Mouse (Mus musculus) embryonic facial prominence, embryonic 13.5 days (tissue): ENCODE measurements around the gene Batf3. TPM values are rescaled to one million over a fixed set of nuclear protein-coding genes. Genes with fewer than 3 reads are reported as not detected.
A peak's percentile ranks its signal among the peaks of the same experiment; 100 is the strongest.

ENCODE experiments used
- ATAC-seq: fragments of 200-750 bp; cut with Nextera tagmentation; 2 replicates; pipeline ENCODE4 v1.8.0; 2017; ENCODE audit warnings: low read depth; ENCODE audit not compliant: insufficient number of reproducible peaks, insufficient read depth, low FRiP score, low TSS enrichment
- H3K27ac ChIP-seq: fragments of 300-500 bp; sonication (generic); 2 replicates; pipeline ENCODE4 v1.5.1; 2015; ENCODE audit warnings: moderate library complexity, mild to moderate bottlenecking, inconsistent platforms
- H3K27me3 ChIP-seq: fragments of 300-500 bp; sonication (generic); 2 replicates; pipeline ENCODE4 v1.6.1; 2015; ENCODE audit warnings: mild to moderate bottlenecking, inconsistent platforms
- H3K36me3 ChIP-seq: fragments of 300-500 bp; sonication (generic); 2 replicates; pipeline ENCODE4 v1.6.1; 2015; ENCODE audit warnings: mild to moderate bottlenecking, inconsistent platforms
- H3K4me1 ChIP-seq: fragments of 300-500 bp; sonication (generic); 2 replicates; pipeline ENCODE4 v1.6.1; 2015; ENCODE audit warnings: inconsistent platforms
- H3K4me2 ChIP-seq: fragments of 300-500 bp; sonication (generic); 2 replicates; pipeline ENCODE4 v1.6.1; 2015; ENCODE audit warnings: moderate library complexity, mild to moderate bottlenecking, inconsistent platforms
- H3K4me3 ChIP-seq: fragments of 300-500 bp; sonication (generic); 2 replicates; pipeline ENCODE4 v1.5.1; 2015; ENCODE audit warnings: mild to moderate bottlenecking, inconsistent platforms
- H3K9ac ChIP-seq: fragments of 300-500 bp; sonication (generic); 2 replicates; pipeline ENCODE4 v1.6.1; 2015; ENCODE audit warnings: mild to moderate bottlenecking, inconsistent platforms
- H3K9me3 ChIP-seq: fragments of 300-500 bp; sonication (generic); 2 replicates; pipeline ENCODE4 v1.6.1; 2016; ENCODE audit warnings: inconsistent platforms
- whole genome bisulfite sequencing: fragments of 180-500 bp; shearing (Covaris S2); methylation state at CpG from one replicate; pipeline ENCODE4 v1.1.7; 2015; ENCODE audit warnings: mixed read lengths; 5-methylcytosine and 5-hydroxymethylcytosine counted together
- polyA plus RNA-seq: library from polyadenylated mRNA; unstranded; fragments of >200 nt; fragmentation: Nextera tagmentation; extraction: Ambion mirVana; gene quantifications from 2 replicates; pipeline ENCODE4 v1.2.1, GENCODE M21; 2015

Batf3 gene
- 10.8 and 12.3 TPM in 2 replicates for polyA plus RNA-seq

DNA sequence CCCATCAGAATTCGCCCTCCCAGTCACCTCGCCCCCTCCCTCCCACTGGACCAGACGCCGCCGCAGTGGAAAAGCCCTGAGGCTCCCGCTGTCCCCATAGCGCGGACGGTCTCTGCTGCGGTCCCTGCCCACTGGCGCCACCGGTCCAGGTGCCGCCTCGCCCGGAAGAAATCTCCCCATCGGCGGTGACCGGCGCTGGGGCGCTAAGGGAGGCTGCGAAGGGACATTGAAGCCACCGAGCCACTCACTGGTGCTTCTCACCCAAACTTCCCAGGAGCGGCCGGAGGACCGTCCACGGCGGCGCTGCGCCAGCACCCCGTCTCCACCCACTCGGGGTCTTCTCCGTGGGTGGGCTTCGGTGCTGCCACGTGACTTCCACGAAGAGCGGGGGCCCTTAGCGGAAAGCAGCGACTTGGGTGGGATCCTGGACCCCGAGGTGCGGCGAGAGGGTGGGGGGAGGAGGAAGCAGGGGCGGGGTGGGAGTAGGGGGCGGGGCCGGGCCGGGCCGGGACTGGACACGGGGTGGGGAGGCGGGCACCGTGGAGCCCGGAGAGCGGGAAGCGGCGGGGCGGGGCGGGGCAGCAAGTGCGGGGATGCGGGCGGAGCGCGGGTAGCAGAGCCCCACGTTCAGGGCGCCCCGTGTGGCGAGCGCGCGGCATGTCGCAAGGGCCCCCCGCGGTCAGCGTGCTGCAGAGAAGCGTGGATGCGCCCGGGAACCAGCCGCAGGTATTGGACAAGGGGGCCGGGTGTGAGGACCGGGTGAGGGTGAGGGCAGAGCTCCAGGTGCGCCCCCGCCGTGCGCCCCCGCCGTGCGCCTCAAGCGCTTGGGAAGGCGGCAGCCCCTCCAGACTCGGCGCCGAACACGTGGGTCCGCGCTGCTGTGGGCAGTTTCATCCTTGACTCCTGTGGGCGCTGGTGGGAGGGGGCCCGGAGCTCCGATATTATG is at the start of gene Batf3:
Gene Batf3, plus strand, starts transcription at position 46 of the 946 bp plus-strand sequence.
- Histone ChIP-seq H3K4me1 (peaks cover 16% of the 10 kb centered on the region), H3K27me3 (peaks cover 15% of the 10 kb centered on the region), H3K36me3 (no peaks in the 10 kb centered on the region), H3K27ac (no peak within 1 kb of the TSS), H3K9me3 (no peaks in the 10 kb centered on the region), H3K4me2 (peak within 1 kb of the TSS; percentile 98), H3K4me3 (peak within 1 kb of the TSS; percentile 62), H3K9ac (peak within 1 kb of the TSS; percentile 75)
- WGBS, result under 1% methylated on average over 68 of the region's 95 CpGs
- ATAC-seq, result peak; percentile 49

DNA sequence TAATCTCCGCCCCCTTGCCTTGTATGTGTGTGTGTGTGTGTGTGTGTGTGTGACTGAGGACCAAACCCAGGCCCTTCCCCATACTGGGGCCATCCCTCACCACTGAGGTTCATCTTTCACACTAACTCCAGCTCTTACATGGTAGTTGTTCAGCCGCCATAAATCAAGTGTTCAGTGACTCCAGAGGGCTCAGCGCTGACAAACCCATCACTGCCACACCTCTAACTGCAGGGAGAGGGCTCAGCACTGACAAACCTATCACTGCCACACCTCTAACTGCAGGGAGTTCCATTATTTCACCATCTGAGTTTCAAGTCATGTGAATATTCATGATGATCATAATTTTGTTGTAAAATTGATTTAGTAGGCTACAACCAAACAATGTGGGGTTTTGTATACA is 44.1 kb upstream of the Batf3 start:
- 84% methylated on average over 3 of the region's 3 CpGs for WGBS
- Histone ChIP-seq H3K36me3 (0 out of 2 replicates have a peak, but pooled peaks cover 3% of the 10 kb centered on the region), H3K4me1 (no peaks in the 10 kb centered on the region), H3K27me3 (no peaks in the 10 kb centered on the region), H3K27ac (no peak overlapping the region), H3K4me3 (no peak overlapping the region), H3K4me2 (no peak overlapping the region), H3K9ac (no peak overlapping the region), H3K9me3 (no peaks in the 10 kb centered on the region)
- ATAC-seq, result no peak

DNA sequence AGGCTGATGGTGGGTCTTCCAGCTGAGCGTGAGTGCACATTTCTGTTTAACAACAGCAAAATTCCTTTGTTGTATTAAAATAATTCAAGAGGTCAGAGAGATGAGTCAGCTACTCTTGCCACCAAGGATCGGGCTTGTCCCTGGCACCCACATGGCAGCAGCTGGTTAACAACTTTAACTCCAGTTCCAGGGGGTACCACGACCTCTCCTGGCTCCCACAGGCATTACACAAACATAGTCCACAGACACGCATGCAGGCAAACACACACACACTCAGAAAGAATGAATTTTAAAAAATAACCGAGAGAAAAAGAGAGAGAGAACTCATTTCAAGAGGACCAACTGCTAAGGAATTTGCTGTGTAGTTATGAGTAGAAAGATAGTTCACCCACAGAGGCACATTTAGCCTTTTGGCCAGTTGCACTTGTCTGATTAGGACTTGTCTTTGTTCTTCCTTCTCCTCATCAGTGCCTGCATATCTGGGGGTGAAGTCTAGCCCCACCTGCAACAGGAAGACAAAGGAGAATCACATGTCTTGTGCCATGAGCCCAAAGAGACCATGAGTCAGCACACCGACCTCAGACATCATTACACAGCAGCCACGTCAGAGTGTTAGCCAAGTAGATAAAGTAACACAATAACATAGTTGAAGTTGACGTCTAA is 42.6 kb upstream of the Batf3 start:
- Histone ChIP-seq H3K4me3 (no peak overlapping the region), H3K4me1 (no peaks in the 10 kb centered on the region), H3K4me2 (no peak overlapping the region), H3K36me3 (0 out of 2 replicates have a peak, but pooled peaks cover 3% of the 10 kb centered on the region), H3K27me3 (no peaks in the 10 kb centered on the region), H3K9me3 (no peaks in the 10 kb centered on the region), H3K9ac (no peak overlapping the region), H3K27ac (no peak overlapping the region)
- ATAC-seq, result no peak
- WGBS, result 75% methylated on average over 8 of the region's 8 CpGs

DNA sequence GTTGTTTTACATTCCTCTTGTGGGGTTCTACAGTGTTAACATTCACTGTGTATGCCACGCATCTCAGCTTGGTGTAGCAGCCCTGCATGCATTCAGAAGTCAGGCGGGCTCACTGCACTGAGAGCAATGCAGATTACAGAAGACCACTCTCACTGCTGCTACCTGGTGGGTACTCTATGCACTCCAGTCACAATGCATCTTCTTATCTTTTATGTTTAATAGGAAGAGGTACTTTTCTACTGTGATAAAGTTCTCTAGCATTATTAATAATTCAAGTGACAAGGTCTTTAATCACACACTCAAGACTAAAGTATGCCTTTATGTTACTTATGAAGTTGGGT is 42.1 kb upstream of the Batf3 start:
- Histone ChIP-seq H3K27me3 (no peaks in the 10 kb centered on the region), H3K4me1 (no peaks in the 10 kb centered on the region), H3K36me3 (0 out of 2 replicates have a peak, but pooled peaks cover 3% of the 10 kb centered on the region), H3K9me3 (no peaks in the 10 kb centered on the region), H3K27ac (no peak overlapping the region), H3K4me3 (no peak overlapping the region), H3K4me2 (no peak overlapping the region), H3K9ac (no peak overlapping the region)
- 67% methylated on average over 2 of the region's 2 CpGs for WGBS
- no peak for ATAC-seq

DNA sequence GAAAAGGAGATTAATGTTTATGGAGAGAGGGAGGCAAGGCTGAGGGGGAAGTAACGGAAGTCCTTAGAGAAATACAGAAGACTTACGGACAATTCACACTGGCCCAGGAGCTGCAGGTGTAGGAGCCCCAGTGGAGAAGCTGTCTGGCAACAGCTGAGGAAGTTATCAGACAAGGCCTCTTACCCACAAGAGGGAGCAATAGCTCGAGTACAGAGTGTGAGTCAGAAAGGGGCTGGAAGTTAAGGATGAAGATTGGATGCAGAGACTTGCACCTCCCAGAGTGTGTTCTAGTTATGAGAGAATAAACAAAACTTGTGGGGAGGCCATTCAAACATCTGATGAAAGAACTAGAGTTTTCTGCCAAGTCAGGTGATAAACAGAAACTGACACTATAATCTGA is 40.2 kb upstream of the Batf3 start:
- Histone ChIP-seq H3K27me3 (no peaks in the 10 kb centered on the region; the same call in 1 of the 2 replicates), H3K36me3 (0 out of 2 replicates have a peak, but pooled peaks cover 3% of the 10 kb centered on the region), H3K9me3 (no peaks in the 10 kb centered on the region), H3K4me1 (0 out of 2 replicates have a peak, but pooled peaks cover 7% of the 10 kb centered on the region), H3K9ac (no peak overlapping the region), H3K27ac (no peak overlapping the region), H3K4me3 (no peak overlapping the region), H3K4me2 (no peak overlapping the region)
- ATAC-seq, result no peak
- WGBS, result 66% methylated on average over 3 of the region's 3 CpGs

DNA sequence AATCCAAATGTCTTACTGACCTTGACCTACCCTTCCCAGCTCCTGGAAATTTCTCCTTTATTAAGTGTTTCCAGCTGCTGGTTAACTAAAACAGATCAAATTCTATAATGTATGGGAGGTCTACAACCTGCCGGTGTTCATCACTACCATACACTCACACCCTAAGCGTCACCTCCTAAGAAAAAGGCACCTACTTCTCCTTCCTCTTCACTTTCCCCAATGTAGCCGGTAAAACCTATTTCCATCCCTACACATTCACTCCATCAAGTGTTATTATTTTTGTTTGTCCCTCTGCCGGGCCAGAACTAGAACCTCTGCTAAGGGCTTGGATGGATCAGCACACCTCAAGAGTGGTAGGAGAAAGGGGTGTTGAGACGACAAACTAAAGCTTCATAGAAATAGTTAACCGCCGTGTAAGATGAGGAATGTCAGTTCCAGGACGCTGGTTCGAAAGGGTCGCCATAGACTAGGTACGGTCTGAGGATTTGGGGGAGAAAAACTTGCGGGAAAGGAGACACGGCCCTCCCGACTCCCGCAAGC is 35.3 kb upstream of the Batf3 start:
- Histone ChIP-seq H3K4me3 (peak overlapping the region; percentile 88), H3K4me2 (peak overlapping the region; percentile 91), H3K27ac (peak overlapping the region; percentile 51), H3K4me1 (peaks cover 21% of the 10 kb centered on the region), H3K36me3 (peaks cover 24% of the 10 kb centered on the region), H3K9me3 (no peaks in the 10 kb centered on the region), H3K27me3 (no peaks in the 10 kb centered on the region; the same call in 1 of the 2 replicates), H3K9ac (peak overlapping the region; percentile 86)
- ATAC-seq, result peak; percentile 26; the same call in 1 of the 2 replicates
- 3% methylated on average over 15 of the region's 15 CpGs for WGBS

DNA sequence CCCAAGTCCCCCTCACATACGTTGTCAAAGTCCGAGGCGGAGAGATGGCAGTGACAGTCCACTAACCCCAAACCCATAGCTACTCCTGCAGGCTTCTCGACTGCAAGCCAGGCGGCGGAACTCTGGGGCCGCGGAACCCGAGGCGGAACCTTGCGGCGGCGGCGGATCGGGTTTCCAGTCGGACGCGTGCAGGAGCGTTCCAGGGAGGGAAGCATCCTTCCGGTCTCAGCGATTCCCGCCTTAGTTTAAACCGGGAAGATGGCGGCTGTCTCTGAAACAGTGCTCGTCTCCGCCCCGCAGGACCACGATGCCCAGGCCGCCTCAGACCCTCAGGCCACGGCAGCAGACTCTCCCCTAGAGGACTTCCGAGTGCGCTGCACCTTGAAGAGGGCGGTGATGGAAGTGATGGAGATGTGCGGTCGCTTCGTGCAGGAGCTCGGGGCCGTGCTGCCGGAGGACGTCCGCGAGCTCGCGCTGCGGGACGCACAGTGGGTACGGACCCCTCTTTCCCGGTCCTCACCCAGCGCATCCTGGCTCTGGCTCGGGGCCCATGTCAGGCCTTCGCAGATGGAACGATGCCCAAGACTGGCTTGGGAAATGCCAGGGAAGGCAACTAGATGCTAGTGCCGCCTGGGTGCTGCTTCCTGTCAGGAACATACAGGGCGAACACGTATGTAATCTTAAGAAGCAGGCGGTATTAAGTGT is 34.7 kb upstream of the Batf3 start, which contains the start of the genes Tatdn3 and Nsl1:
Gene Tatdn3, minus strand, starts transcription at position 152 of the 705 bp plus-strand sequence.
Gene Nsl1, plus strand, starts transcription at position 232 of the 705 bp plus-strand sequence.
- under 1% methylated on average over 56 of the region's 56 CpGs for WGBS
- peaks cover 21% of the 10 kb centered on the region for H3K4me1 ChIP-seq

DNA sequence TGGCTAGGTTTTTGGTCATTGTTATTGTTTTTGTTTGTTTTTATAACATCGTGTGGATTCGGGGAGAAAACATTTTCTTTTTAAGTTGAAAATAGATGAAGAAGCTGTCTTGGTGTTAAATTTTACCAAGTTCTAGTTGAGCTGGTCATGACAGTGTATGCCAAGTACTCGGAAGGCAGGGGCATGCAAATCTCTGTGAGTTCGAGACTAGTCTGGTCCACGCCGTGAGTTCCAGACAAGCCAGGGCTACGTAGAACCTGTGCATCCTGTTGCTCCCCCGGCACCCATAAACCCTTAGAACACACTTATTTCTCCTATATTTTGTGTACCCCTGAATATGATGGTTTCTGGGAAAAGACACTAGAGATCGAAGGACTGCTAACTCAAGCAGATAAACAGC is 33.9 kb upstream of the Batf3 start:
- peaks cover 33% of the 10 kb centered on the region for H3K36me3 ChIP-seq
- peak overlapping the region; percentile 91 for H3K4me2 ChIP-seq
- H3K27ac ChIP-seq, result no peak overlapping the region
- no peaks in the 10 kb centered on the region for H3K9me3 ChIP-seq
- H3K4me3 ChIP-seq, result peak overlapping the region; percentile 88
- WGBS, result 58% methylated on average over 9 of the region's 9 CpGs
- H3K9ac ChIP-seq, result peak overlapping the region; percentile 86
- H3K27me3 ChIP-seq, result no peaks in the 10 kb centered on the region; the same call in 1 of the 2 replicates
- no peak for ATAC-seq
- peaks cover 21% of the 10 kb centered on the region for H3K4me1 ChIP-seq

More for the DNA sequence above, 34.7 kb upstream of the Batf3 start, which contains the start of the genes Tatdn3 and Nsl1:
- Histone ChIP-seq H3K27ac (peak within 1 kb of the TSS; percentile 51), H3K9ac (peak within 1 kb of the TSS; percentile 86), H3K9me3 (no peaks in the 10 kb centered on the region), H3K4me3 (peak within 1 kb of the TSS; percentile 88), H3K4me2 (peak within 1 kb of the TSS; percentile 91), H3K36me3 (peaks cover 28% of the 10 kb centered on the region), H3K27me3 (no peaks in the 10 kb centered on the region; the same call in 1 of the 2 replicates)
- ATAC-seq, result peak; percentile 76; the same call in 1 of the 2 replicates

DNA sequence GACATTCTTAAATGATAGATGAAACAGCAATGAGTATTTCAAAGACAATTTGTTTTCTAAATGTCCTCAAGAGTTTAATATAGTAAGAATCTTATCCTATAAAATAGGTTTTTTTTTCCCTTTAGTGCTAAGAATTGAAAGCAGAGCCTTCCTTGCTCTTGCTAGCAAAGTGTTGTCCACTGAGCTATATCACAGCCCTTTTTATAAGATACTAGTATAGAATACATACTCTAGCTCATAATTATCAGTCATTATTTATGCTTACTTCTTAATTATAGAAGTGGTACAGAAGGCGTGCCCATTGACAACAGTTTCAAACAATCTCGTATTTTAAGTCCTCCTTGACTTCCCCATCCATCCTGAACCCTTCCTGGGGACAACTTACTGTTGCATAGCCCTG is 33.1 kb upstream of the Batf3 start:
- no peak for ATAC-seq
- H3K27me3 ChIP-seq, result no peaks in the 10 kb centered on the region; the same call in 1 of the 2 replicates

DNA sequence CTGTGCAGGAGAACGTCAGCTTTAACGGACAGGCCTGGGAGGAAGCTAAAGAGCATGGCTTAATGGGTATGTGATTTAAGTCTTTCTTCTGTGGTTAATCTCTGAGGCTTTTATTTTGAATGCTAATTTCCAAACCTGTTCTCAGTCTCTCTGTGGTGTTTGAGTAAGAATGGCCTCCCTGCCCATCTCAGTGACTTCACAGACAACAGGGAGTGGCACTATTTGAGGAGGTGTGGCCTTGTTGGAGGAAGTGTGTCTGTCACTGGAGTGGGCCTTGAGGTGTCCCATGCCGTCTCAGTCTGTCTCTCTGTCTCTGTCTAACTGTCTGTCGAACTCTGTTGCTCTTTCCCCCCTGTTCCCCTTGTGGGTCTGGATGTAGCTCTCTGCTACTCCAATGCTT is 32.5 kb upstream of the Batf3 start:
- Histone ChIP-seq H3K4me2 (no peak overlapping the region), H3K27me3 (no peaks in the 10 kb centered on the region; the same call in 1 of the 2 replicates), H3K4me3 (no peak overlapping the region), H3K27ac (no peak overlapping the region), H3K9me3 (no peaks in the 10 kb centered on the region), H3K4me1 (peaks cover 21% of the 10 kb centered on the region), H3K36me3 (peaks cover 48% of the 10 kb centered on the region), H3K9ac (no peak overlapping the region)
- WGBS, result 81% methylated on average over 4 of the region's 4 CpGs
- ATAC-seq, result no peak

More for the DNA sequence above, 33.1 kb upstream of the Batf3 start:
- Histone ChIP-seq H3K9me3 (no peaks in the 10 kb centered on the region), H3K9ac (no peak overlapping the region), H3K4me3 (no peak overlapping the region), H3K27ac (no peak overlapping the region), H3K4me2 (no peak overlapping the region), H3K36me3 (peaks cover 42% of the 10 kb centered on the region), H3K4me1 (peaks cover 21% of the 10 kb centered on the region)
- 87% methylated on average over 2 of the region's 2 CpGs for WGBS

DNA sequence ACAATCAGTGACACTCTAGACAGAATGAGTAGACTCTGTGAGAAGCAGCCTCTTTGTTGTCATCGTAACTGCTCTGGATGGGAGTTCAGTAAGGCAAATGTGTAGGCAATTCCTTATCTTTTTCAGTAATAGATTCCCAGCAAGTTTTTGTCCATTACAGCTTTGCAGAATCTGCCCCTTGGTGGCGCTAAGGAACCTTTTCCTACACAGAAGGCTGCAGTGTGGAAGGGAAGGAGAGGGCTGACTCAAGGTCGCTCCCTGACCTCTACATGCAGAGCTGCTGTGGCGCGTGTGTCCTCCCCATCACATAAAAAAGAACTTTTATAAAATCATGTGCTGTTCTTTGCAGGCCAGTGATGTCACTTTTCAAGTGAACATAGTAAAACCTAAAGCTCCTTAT is 29.3 kb upstream of the Batf3 start:
- 84% methylated on average over 5 of the region's 5 CpGs for WGBS
- Histone ChIP-seq H3K9me3 (no peaks in the 10 kb centered on the region), H3K4me3 (no peak overlapping the region), H3K27me3 (no peaks in the 10 kb centered on the region), H3K36me3 (peaks cover 78% of the 10 kb centered on the region), H3K4me2 (no peak overlapping the region), H3K9ac (no peak overlapping the region), H3K27ac (no peak overlapping the region), H3K4me1 (peaks cover 11% of the 10 kb centered on the region)
- no peak for ATAC-seq
